Mouse (Mus musculus) G1E (cell line): ENCODE data around the gene Spata4.

Experiments
- CTCF ChIP-seq: IDR thresholded peaks from 2 replicates; pipeline ENCODE4 v1.5.1; 2012; ENCODE audit warnings: low read depth, low read length, inconsistent platforms, mixed read lengths
- GATA1 ChIP-seq: IDR thresholded peaks from 2 replicates; pipeline ENCODE4 v1.6.1; 2012; ENCODE audit warnings: borderline replicate concordance, low read length, inconsistent platforms, mixed read lengths

DNA sequence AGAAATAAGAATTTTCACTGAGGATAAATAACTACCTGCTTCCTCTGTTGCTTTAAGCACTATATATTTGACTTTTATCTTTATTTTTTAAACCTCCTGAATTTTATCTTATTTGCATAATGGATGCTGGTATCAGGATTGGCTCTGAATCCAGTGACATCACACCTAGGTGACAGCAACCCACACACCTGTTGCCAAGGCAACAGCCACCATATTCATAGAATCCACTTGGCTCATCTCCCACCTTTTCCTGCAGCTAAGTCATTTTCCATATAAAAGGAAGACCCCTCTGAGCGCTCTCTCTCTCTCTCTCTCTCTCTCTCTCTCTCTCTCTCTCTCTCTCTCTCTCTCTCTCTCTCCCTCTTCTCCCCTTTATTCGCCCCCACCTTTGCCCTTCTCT, 3.6 kb upstream of the Spata4 start:
- TF ChIP-seq GATA1 = no peak
- no peak for TF ChIP-seq CTCF
